Mouse (Mus musculus): Measurements from ENCODE around the gene Cldnd2.
A peak's percentile ranks its signal among the peaks of the same experiment; 100 is the strongest.

Gene Cldnd2

DNA sequence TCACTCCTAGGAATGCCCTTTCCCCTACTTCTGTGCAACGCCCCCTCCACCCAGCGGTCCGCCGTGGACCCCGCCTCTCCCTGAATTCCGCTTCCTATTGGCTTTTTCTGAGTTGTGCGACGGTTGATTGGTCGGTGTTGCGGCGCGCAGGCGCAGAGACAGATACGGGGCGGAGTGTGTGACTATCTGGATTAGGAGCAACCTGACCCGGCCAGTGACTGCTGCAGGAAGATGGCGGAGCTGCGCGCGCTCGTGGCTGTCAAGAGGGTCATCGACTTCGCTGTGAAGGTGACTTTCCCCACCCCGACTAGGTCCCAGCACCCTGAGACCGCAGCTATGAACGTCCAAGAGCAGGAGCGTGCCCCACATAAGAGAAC, 3.3 kb downstream of the Cldnd2 start, which contains the start of the genes Etfb and Gm45233:
Gene Etfb, plus strand, starts transcription at position 167 of the 377 bp plus-strand sequence.
Gene Gm45233, plus strand, starts transcription at position 212 of the 377 bp plus-strand sequence.
- DNase-seq (ENCODE audit: low read depth in 2 of 2, low spot score in 2 of 2): peak; percentile 73 to 74

DNA sequence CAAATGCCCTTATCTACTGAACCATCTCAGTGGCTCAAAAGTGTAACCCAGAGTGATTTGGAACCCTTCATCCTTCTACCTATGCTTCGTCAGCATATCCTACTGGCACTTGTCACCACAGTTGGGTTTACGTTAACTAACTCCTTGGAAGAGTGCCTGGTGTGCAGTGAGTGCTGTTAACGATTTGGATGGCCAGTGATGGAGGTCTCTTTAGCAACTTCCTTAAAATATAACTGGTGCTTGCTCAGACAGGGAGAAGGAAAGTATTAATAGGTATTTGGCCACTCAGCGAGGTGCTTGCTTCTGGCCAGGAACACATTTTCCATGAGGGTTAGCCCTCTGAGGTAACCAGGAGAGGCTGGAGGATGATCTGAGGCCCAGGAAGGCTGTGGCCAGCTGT, 7.2 kb downstream of the Cldnd2 start:
- no peak for DNase-seq (ENCODE audit: low read depth in 2 of 2, low spot score in 2 of 2)

DNA sequence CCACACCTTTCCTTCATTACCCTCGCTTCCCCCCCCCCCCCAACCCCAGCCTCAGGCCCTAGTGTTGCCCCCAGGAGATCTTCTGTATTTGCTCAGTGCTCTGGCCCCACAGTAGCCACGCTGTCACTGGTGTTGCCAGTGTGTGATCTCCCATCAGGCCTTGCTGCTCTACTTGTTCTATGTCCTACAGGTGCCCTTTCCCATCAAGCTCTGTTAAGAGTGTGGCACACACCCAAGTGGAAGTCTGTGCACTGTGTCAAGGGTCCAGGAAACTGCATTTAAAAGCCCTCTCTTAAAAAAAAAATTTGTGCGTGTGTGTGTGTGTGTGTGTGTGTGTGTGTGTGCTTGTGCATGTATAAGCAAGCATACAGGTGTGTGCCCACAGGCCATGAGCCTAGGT, 7.7 kb downstream of the Cldnd2 start:
- DNase-seq (ENCODE audit: low read depth in 2 of 2, low spot score in 2 of 2): no peak

DNA sequence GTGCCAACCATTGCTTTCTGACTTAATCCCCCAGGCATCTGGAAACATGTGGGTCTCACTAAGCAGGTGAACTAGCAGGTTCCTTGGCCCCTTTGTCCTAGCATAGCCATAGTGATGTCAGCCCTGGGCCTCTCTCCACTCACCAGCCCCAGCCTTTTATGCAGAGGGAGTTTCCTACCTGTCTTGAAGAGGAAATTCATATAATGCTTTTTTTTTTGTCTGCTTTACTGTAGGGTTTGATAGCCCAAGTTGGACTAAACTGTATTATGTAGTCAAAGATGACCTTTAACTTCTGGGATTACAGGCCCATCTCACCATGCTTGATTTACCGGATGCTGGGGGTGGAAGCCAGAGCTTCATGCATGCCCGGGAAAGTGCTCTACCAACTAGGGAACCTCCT, 9.2 kb downstream of the Cldnd2 start:
- DNase-seq (ENCODE audit: low read depth in 2 of 2, low spot score in 2 of 2): no peak

DNA sequence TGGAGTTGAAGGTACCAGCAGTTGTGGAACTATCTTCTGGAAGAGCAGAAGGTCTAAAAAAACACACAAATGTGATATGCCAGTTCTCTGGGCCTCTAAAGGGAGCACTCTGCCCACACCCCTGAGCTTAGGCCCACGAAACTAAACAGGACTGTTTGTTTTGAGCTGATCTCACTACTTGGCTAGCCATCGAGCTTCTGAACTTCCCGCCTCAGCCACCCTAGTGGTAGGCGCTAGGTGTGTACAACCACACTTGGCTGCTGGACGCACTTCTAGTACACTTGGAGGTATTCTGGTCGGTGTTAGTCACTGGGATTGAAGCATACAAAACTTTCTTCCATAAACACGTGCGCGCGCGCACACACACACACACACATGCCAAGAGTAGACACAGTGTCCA, 11.1 kb downstream of the Cldnd2 start:
- no peak for DNase-seq (ENCODE audit: low read depth in 2 of 2, low spot score in 2 of 2)

DNA sequence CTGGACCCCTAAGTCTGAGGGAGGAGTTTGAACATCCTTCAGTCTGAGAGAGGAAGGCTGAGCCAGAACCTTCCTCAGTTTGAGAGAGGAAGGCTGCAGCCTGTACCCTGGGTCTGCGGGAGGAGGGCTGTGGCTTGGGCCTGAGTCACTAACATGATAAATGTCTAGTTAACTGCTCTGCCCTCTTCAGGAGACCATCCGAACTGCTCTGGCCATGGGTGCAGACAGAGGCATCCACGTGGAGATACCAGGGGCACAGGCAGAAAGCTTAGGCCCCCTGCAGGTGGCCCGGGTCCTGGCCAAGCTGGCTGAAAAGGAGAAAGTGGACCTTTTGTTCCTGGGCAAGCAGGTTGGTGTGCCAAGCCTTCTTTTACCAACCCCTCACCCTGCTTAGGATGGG, 12.0 kb downstream of the Cldnd2 start:
- peak; percentile 46 to 59 for DNase-seq (ENCODE audit: low read depth in 2 of 2, low spot score in 2 of 2)

DNA sequence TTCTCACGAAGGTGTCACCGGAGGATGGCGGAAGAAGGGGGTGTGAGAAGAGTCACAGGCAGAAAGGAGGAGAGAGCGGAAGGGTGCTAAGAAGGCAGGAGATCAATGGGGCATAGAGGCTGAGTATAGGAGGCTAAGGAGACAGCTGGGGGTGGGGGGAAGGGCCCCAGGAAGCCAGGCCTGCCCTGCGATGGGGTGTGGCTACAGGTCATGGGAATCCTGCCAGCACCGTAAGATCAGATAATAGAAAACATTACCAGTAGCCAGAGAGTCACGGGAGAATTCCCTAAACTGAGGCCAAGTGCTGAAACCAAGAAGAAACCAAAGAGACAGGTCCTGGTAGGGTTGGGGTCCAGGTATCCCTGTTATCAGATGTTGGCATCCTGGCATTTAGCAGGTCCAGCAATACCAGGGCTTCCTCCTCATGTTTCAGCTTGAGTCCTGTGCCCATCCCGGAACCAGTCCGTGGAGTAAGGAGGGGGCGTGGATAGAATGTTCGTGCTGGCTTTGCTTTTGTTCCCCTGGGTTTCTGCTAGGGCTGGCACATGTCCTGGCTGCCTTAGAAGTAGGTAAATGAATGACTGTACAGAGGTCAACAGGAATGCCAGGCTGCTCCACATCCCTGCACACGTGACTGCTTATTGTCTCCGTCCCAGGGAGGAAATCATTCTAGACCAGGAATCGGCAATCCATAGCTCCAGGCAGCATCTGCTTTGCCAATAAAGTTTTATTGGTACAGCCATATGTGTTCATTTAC, 13.2 kb downstream of the Cldnd2 start:
- DNase-seq (ENCODE audit: low read depth in 2 of 2, low spot score in 2 of 2): no peak

DNA sequence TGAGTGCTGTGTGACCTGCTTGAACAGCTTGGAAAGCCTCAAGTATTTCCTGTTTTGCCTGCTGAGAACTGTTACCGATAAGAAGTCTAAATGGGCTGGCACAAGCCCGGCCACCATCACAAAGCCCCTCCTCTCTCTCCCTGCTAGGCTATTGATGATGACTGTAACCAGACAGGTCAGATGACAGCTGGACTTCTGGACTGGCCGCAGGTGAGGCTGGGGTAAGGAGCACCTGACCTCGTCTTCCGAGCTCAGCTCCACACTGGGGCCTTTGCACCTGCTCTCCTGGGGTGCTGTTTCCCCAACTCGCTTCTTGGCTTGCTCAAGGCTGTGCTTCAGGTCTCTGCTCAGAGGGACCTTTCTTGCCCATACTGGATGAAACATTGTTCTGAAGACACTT, 13.8 kb downstream of the Cldnd2 start:
- DNase-seq (ENCODE audit: low read depth in 2 of 2, low spot score in 2 of 2): no peak

DNA sequence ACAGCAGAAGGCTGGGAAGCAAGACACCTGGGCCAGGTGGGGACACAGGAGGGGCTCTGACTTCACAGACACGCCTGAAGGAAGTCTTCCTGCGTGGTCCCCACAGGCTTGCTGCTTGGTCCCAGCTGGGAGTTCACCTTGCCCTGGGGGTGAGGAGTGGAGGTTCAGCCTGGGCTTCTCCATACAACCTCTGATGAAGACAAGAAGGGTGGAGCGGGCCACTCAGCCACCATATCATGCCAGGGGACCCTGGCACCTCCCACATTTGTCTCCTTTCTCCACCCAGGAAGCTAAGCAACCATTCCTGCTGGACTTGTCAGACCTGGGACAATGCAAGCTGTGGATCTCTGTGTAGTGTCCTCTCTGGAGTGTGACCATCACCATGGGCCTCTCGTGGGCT, 22.3 kb downstream of the Cldnd2 start, which contains the start of gene Vsig10l:
Gene Vsig10l, plus strand, starts transcription at position 301 of the 400 bp plus-strand sequence.
- no peak for DNase-seq (ENCODE audit: low read depth in 2 of 2, low spot score in 2 of 2)

DNA sequence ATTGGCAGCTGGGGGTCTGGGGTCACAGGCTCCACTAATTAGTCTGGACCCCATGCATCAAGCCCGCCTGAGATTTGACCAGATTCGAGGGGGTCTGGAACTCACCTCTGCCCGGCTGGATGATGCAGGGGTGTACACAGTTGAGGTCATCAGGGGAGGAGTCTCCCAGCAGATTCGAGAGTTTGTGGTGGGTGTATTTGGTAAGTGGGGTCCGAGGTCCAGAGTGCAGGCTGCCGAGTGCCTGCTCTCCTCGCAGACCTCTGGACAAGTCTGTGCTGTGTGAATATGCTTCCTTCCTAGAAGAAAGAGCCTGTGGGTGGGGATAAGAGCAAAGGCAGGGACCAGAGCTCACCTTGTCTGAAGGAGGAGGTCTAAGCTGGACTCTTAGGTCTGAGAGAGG, 23.4 kb downstream of the Cldnd2 start:
- DNase-seq (ENCODE audit: low read depth in 2 of 2, low spot score in 2 of 2): no peak

DNA sequence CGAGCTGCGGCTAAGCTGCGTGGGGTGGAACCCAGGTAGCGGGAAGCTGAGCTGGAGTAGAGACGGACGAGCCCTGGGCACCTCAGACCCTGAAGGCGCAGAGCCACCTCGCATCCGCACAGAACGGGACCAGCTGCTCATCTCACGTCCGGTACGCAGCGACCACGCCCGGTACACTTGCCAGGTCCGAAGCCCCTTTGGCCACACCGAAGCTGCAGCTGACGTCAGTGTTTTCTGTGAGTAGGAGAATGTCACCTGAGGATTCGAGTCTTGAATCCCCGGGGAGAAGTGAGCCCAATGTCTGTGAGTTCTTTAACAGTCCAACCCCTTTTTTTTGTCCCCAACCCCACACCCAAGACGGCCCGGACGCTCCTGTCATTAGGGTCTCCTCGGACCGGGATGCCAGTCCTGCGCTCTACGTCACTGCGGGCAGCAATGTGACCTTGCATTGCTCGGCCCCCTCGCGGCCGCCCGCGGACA, 24.3 kb downstream of the Cldnd2 start:
- peak in 1 of 2 experiments; percentile 7 for DNase-seq (ENCODE audit: low read depth in 2 of 2, low spot score in 2 of 2)

DNA sequence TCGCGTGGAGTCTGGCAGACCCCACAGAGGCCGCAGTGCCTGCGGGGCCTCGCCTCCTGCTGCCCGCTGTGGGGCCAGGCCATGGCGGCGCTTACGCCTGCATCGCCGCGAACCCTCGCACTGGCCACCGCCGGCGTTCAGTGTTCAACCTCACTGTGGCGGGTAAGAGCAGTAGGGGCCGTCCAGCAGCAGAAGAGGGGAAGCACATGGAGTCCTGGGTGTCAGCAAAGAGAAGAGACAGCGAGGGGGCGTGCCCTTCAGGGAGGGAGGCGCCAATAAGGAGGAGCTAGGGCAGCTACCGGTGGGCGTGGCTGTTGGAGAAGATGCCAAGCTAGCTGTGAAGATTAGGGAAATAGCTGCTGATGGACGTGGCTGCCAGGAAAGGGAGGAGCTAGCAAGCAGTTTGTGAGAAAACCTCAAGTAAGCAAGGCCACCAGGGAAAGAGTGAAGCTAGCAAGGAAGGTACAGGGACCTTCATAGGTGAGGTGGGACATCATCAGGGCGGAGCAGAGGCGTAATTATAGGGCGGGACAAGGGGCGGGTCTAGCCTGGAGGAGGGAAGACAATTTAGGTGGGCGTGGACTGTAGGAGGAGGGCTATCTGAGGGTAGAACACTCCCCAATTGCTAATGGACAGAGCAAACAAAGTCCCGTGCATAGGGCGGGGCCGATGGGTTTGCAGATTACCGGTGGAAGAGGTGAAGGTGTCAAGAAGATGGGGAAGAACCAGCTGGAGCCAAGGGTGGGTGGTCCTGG, 24.9 kb downstream of the Cldnd2 start:
- DNase-seq (ENCODE audit: low read depth in 2 of 2, low spot score in 2 of 2): peak; percentile 78 to 87

DNA sequence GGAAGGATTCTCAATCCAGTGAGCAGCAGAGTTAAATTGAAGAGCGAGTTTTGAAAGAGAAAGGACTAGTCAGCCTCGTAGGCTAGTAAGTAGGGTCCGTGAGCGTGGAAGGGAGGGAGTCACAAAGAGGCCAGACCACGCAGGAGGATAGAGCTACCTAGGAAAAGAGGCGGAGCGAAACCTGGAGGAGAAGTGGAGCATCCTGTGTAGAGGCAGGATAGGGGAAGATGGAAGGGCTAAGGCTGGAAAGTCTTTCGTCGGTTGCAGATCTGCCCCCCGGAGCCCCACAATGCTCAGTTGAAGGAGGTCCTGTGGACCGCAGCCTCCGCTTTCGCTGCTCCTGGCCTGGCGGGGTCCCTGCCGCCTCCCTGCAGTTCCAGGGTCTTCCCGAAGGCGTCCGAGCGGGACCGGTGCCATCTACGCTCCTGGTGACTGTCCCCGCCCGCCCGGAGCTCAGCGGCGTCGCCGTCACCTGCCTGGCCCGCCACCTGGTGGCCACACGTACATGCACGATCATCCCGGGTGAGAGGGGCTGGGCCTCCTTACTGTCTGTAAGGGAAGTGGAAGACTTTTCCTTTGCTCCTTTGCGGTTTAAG, 25.6 kb downstream of the Cldnd2 start:
- peak; percentile 79 to 82 for DNase-seq (ENCODE audit: low read depth in 2 of 2, low spot score in 2 of 2)

DNA sequence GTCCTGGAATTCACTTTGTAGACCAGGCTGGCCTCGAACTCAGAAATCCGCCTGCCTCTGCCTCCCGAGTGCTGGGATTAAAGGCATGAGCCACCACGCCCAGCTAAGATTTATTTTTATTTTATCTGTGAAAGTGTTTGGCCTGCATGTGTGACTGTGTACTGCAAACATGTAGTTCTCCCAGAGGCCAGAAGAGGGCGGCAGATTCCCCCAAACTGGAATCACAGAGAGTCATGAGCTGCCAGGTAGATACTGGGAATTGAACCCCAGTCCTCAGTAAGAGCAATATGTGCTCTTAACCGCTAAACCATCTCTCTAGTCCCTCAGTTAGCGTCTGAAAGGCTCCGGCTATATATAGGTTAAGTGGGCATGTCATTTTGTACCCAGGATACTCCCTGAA, 29.8 kb downstream of the Cldnd2 start:
- peak; percentile 40 to 57 for DNase-seq (ENCODE audit: low read depth in 2 of 2, low spot score in 2 of 2)

DNA sequence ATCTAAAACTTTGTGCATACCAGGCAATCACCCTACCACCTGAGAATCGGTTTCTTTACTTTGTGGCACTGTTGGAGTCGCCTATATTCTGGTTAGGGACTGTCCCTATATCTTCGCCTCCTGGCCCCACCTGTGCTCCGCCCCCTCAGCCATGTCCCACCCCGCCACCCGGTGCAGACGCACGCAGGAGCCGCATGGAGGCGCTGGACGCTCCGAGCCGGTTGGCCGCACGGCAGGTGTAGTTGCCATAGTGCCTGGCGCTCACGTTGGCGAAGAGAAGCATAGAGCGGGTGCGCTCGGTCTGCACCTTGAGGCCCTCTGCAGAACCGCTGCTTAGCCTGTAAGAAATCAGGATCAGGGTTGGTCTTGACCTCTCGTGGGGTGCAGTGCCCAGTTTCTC, 35.1 kb downstream of the Cldnd2 start:
- DNase-seq (ENCODE audit: low read depth in 2 of 2, low spot score in 2 of 2): peak; percentile 21 to 35

DNA sequence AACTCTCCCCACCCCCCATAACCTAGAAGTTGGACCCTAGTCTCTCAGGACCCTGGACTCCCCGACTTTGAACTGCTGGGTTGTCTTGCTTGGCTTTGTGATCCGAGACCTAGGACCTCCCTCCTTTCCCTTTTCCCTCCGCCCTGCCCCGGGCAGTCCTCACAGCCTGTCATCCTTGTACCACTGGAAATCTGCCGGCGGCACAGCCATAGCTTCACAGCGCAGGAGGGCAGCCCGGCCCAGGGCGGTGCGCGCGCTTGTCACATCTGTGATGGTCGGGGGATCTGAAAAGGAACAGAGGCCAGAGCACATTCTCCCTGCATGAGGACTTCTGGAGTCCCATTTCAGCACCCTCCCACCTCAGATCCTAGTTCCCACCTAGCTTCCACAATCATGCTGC, 35.8 kb downstream of the Cldnd2 start:
- DNase-seq (ENCODE audit: low read depth in 2 of 2, low spot score in 2 of 2): no peak

DNA sequence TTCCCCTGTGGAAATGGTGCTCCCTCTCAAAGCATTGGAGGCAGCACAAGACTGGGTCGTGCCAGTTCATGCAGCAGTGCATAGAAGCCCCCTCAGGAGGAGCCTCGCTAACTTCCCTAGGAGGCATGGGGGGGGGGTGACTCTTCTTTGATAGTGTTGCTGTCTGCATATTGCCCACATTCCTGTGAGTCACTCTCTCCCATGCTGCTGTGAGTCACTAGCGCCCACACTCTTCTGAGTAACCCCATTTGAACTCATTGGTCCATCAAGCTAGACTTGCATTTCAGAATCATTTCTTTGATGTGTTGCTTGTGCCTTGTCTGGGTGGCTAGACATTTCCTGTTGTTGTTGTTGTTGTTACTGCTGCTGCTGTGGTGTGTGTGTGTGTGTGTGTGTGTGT, 40.6 kb downstream of the Cldnd2 start:
- DNase-seq (ENCODE audit: low read depth in 2 of 2, low spot score in 2 of 2): no peak

DNA sequence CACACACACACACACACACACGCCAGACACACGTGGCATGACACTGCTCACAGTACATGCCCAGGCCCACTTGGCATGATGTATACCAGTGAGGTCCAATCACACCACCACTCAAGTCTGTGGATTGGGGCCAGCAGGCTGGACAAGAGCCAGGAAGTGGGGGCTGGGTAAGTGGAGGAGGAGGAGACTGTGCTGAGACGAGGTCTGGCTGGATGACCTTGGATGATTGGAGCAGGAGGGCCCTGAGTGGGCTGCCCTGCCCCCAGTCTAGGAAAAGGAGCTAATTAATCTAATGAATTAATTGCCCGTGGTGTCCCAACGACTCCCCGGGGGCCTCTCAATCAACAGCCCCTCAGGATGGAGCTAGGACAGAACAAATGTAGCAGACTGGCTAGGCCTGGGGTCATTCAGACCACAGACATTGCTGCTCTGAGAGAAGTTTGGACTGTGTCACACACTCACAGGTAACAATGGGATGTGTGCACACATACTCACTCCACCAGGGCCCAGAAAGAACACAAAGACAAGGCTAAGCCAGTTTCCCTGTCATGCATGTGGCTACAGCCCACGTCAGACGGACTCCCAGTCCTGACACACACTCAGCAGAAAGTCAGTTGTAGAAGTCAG, 41.6 kb downstream of the Cldnd2 start:
- no peak for DNase-seq (ENCODE audit: low read depth in 2 of 2, low spot score in 2 of 2)

DNA sequence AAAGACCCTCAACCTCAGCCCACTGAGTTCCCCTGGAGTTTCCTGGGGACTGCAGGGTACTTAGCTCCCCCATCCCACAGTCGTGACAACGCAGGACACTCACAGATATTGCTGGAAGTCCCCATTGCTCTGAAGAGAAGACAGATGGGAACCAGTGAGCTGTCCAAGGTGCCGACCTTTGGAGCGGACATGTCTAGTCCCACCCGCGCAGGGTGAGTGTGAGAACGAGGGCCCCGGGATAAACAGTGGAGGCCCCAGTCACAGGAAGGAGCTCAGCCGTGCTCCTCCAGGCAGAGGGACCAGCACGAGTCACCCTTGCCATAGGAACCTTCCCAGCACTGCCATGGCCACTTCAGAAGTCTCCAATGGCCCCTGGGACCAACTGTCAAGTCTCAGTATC, 42.7 kb downstream of the Cldnd2 start:
- DNase-seq (ENCODE audit: low read depth in 2 of 2, low spot score in 2 of 2): no peak

DNA sequence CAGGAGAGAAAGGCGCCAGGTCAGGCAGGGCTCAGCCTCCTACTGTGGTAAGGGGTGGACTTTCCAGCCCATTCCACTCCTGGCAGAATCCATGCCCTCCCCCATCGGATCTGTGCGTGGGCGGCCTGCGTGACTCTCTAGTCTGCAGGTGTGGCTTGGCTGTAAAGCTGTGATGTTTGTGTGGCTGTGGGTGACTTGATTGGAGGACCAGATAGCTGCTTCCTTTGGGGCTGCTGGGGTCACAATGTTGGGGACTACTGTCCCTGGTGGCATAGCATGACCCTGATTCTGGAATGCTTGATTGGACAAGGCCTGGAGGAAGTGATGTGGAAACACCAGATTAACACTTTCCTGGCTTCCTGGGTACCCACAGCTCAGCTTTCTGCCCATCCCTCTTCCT, 48.1 kb downstream of the Cldnd2 start:
- no peak for DNase-seq (ENCODE audit: low read depth in 2 of 2, low spot score in 2 of 2)

DNA sequence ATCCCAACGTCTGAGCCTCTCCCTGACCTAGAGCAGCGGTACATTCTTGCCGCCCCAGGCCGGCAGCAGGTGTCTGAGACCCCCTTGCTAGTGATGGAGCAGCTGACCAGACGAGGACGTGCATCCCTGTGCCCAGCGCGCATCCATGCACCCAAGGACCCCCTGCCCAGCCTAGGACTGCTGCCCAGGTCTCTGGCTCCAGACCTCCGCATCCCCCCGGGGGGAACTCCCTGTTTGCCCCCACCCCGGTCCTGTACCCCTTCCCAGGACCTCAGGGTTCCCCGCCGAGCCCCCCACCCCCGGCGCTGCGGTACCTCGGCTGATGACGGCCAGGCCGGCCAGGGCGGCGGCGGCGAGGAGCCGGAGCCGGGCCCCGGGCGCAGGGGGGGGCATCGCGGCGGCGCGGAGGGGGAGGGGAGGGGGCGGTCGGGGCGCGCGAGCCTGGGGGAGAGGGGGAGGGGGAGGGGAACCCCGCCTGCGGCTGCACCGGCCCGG, 49.1 kb downstream of the Cldnd2 start, which contains the start of gene Iglon5:
Gene Iglon5, minus strand, starts transcription at position 445 of the 495 bp plus-strand sequence.
- DNase-seq (ENCODE audit: low read depth in 2 of 2, low spot score in 2 of 2): no peak
